Mouse (Mus musculus): ENCODE results near the gene Has1. TPM values are rescaled to one million over a fixed set of nuclear protein-coding genes. Genes with fewer than 3 reads are reported as not detected.
"Not testable (repeated sequence)": the region's sequence is repeated elsewhere in the genome, so short reads cannot be mapped to it uniquely, and the experiment has no call there.

Gene Has1
- polyA plus RNA-seq, 2 experiments, result 0.25 to 1.6 TPM

DNA sequence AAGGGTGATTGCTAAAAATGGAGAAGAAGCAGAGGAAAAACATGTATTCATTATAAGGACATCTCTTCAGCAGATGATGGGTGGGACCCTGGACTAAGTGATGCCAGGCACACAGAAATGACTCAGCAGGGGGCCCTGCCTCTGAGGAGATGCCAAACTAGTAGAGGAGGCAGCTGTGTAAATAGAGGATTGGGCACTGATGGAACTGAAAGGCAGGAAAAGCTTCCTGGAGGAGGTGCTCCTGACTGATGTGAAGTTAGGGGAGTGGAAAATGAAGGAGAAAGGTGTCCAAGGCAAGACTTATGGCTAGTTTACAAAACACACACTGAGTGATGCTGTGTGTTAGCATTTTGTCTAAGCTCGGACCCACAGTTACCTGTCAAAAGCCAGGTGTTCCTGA is 2.4 kb upstream of the Has1 start:
- peaks cover 10% of the 10 kb centered on the region; the same call in 1 of the 2 replicates for H3K4me1 ChIP-seq (ENCODE audit: control insufficient read depth, insufficient read depth, low read length)
- no peak overlapping the region for H3K4me3 ChIP-seq (replicated peaks; ENCODE audit: low read length)
- ATAC-seq (ENCODE audit: low FRiP score, low read depth), result no peak
- no peak overlapping the region for H3K9ac ChIP-seq (ENCODE audit: low read depth, low read length, severe bottlenecking)
- no peaks in the 10 kb centered on the region for H3K9me3 ChIP-seq (ENCODE audit: control insufficient read depth, low read length)
- H3K27me3 ChIP-seq (ENCODE audit: control insufficient read depth, insufficient read depth, low read length), result no peaks in the 10 kb centered on the region
- TF ChIP-seq POLR2A (IDR thresholded peaks at IDR 0.05; ENCODE audit: borderline replicate concordance, extremely low read depth, insufficient read depth, insufficient read length), result no peak
- no peak for DNase-seq (ENCODE audit: low spot score)
- no peak overlapping the region for H3K4me2 ChIP-seq (replicated peaks; ENCODE audit: low read depth, low read length, severe bottlenecking)
- WGBS, result 54% methylated on average over 1 of the region's 1 CpGs
- no peak overlapping the region for H3K27ac ChIP-seq (replicated peaks; ENCODE audit: low read depth, low read length)
- H3K36me3 ChIP-seq (ENCODE audit: control insufficient read depth, insufficient read depth, low read length), result peaks cover 21% of the 10 kb centered on the region

DNA sequence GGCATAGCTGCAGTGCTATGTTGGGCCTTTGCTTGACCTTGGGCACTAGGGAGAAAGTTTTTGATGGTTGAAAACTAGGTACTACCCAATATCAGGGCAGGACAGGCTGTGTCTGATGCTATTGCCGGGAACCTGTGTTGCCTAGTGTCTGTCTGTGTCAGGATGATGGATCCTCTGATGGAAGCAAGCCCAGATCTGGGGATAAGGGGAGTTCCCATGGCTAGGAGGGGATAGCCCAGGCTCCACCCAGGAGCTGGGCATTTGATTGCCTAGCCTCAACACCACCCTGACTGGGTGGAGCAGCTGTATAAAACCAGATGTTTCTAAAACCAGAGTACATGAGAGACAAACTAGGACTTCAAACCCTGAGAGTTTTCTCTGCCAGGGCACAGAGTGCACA is 1.6 kb upstream of the Has1 start:
- H3K27me3 ChIP-seq (ENCODE audit: control insufficient read depth, insufficient read depth, low read length), result no peaks in the 10 kb centered on the region
- no peak overlapping the region for H3K4me2 ChIP-seq (replicated peaks; ENCODE audit: low read depth, low read length, severe bottlenecking)
- WGBS, result 56% methylated on average over 1 of the region's 1 CpGs
- H3K9me3 ChIP-seq (ENCODE audit: control insufficient read depth, low read length), result no peaks in the 10 kb centered on the region
- H3K4me1 ChIP-seq (ENCODE audit: control insufficient read depth, insufficient read depth, low read length), result peaks cover 10% of the 10 kb centered on the region; the same call in 1 of the 2 replicates
- peaks cover 16% of the 10 kb centered on the region for H3K36me3 ChIP-seq (ENCODE audit: control insufficient read depth, insufficient read depth, low read length)
- TF ChIP-seq POLR2A (IDR thresholded peaks at IDR 0.05; ENCODE audit: borderline replicate concordance, extremely low read depth, insufficient read depth, insufficient read length), result no peak
- H3K9ac ChIP-seq (ENCODE audit: low read depth, low read length, severe bottlenecking), result no peak overlapping the region
- ATAC-seq (ENCODE audit: low FRiP score, low read depth), result no peak
- no peak for DNase-seq (ENCODE audit: low spot score)
- H3K27ac ChIP-seq (replicated peaks; ENCODE audit: low read depth, low read length), result no peak overlapping the region
- no peak overlapping the region for H3K4me3 ChIP-seq (replicated peaks; ENCODE audit: low read length)

DNA sequence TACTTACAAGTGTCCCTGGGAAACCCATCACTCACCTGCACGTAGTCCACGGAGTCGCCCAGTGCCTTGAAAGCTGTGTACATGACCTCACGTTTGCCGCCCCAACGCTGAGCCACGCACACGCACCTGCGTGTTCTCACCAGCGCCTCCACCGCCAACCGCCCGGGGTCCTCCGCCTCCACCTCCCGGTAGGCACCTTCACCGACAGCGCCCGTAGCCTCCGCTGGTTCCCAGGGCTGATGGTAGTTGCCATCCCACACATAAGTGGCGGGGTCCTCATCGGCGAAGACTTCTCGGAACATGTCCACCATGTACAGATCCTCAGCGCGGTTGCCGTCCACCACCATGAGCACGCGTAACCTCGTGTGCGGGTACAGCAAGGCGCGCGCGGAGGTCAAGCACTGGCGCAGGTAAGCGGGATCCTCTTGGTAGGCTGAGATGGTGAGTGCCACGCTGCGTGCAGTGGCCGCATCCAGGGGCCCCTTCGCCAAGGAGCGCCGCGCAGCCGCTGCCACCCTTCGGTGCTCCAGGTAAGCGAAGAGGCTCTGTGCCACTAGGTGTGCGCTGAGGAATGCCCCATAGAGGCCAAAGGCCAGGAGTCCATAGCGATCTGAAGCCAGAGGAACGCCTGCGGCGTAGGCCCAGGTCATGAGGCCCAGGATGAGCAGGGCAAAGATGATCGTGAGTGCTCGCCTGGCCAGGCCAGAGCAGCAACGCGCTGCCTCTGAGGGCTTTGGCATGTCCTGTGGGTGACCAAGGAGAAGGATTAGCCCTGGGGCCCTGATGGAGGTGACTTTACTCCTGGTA is 4.9 kb downstream of the Has1 start:
- DNase-seq (ENCODE audit: low spot score), result no peak
- WGBS, result 23% methylated on average over 52 of the region's 55 CpGs

DNA sequence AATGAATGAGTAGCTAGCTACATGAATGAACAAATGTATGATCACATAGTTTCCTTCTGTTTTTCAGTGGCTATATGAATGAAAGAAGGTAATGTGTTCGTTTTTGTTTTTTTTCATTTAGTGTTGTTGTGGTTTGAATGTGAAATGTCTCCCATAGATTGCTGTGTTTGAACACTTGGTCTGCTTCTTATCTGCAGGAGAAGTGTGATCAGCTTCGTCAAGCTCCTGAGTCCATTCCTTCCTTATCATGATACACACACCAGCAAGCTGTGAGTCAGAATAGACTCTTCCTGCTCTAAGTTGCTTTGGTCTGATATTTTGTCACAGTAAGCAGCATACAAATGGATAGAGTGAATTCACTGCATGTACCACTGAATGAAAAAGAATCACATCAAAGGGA is 6.0 kb downstream of the Has1 start:
- no peak for TF ChIP-seq POLR2A (IDR thresholded peaks at IDR 0.05; ENCODE audit: borderline replicate concordance, extremely low read depth, insufficient read depth, insufficient read length)
- H3K9ac ChIP-seq (ENCODE audit: low read depth, low read length, severe bottlenecking), result no peak overlapping the region
- H3K27me3 ChIP-seq (ENCODE audit: control insufficient read depth, insufficient read depth, low read length), result no peaks in the 10 kb centered on the region
- H3K4me2 ChIP-seq (replicated peaks; ENCODE audit: low read depth, low read length, severe bottlenecking), result no peak overlapping the region
- H3K9me3 ChIP-seq (ENCODE audit: control insufficient read depth, low read length), result no peaks in the 10 kb centered on the region
- no peak overlapping the region for H3K4me3 ChIP-seq (replicated peaks; ENCODE audit: low read length)
- no peak for ATAC-seq (ENCODE audit: low FRiP score, low read depth)
- 82% methylated on average over 2 of the region's 2 CpGs for WGBS
- no peak overlapping the region for H3K27ac ChIP-seq (replicated peaks; ENCODE audit: low read depth, low read length)
- DNase-seq (ENCODE audit: low spot score), result no peak
- H3K36me3 ChIP-seq (ENCODE audit: control insufficient read depth, insufficient read depth, low read length), result peaks cover 15% of the 10 kb centered on the region; the same call in 1 of the 2 replicates
- H3K4me1 ChIP-seq (ENCODE audit: control insufficient read depth, insufficient read depth, low read length), result no peaks in the 10 kb centered on the region

More for the DNA sequence above, 4.9 kb downstream of the Has1 start:
- ATAC-seq (ENCODE audit: low FRiP score, low read depth), result no peak
- Histone ChIP-seq H3K4me2 (replicated peaks; ENCODE audit: low read depth, low read length, severe bottlenecking) (no peak overlapping the region), H3K27me3 (ENCODE audit: control insufficient read depth, insufficient read depth, low read length) (no peaks in the 10 kb centered on the region), H3K36me3 (ENCODE audit: control insufficient read depth, insufficient read depth, low read length) (peaks cover 18% of the 10 kb centered on the region; the same call in 1 of the 2 replicates), H3K9ac (ENCODE audit: low read depth, low read length, severe bottlenecking) (no peak overlapping the region), H3K9me3 (ENCODE audit: control insufficient read depth, low read length) (no peaks in the 10 kb centered on the region), H3K4me1 (ENCODE audit: control insufficient read depth, insufficient read depth, low read length) (peaks cover 9% of the 10 kb centered on the region; the same call in 1 of the 2 replicates), H3K27ac (replicated peaks; ENCODE audit: low read depth, low read length) (no peak overlapping the region), H3K4me3 (replicated peaks; ENCODE audit: low read length) (no peak overlapping the region)
- no peak for TF ChIP-seq POLR2A (IDR thresholded peaks at IDR 0.05; ENCODE audit: borderline replicate concordance, extremely low read depth, insufficient read depth, insufficient read length)

DNA sequence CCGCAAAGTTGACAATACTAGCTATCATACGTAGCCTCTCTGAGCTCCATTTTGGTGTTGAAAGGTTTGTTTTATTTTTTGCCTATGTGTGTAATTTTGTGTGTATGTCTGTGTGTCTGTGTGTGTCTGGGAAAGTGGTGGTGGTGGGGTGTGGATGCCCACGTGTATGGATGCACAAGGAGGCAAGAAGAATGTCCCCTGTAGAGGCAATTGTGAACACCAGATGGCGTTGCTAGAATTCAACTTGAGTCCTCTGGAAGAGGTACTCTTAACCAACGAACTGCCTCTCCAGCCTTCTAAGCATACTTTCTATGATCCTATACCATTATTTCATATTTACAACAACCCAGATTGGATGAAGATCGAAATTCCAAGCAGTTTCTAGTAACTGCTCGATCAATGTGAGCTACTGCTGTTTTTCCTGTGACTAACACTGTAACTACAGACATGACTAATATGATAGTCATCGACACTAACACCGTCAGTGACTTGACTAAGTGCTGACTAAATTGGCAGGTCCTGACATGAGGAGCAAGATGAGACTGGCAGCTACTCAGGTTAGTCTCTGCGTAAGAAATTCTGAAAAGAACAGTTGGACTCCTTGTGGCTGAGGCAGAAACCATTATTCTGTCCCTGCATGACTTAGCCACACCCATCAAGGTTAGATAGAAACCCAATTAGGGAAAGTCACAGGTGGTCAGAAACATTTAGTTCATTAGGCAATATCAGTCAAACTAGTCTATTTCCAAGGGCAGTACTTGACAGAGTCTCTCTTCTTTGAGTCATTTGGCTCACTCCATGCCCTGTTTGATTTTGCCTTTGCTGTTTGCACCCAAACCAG is 9.6 kb downstream of the Has1 start:
- TF ChIP-seq POLR2A (IDR thresholded peaks at IDR 0.05; ENCODE audit: borderline replicate concordance, extremely low read depth, insufficient read depth, insufficient read length), result no peak
- whole genome bisulfite sequencing, result 72% methylated on average over 10 of the region's 10 CpGs
- H3K36me3 ChIP-seq (ENCODE audit: control insufficient read depth, insufficient read depth, low read length), result peaks cover 38% of the 10 kb centered on the region
- H3K9me3 ChIP-seq (ENCODE audit: control insufficient read depth, low read length), result no peaks in the 10 kb centered on the region
- H3K4me2 ChIP-seq (replicated peaks; ENCODE audit: low read depth, low read length, severe bottlenecking), result no peak overlapping the region
- no peak for ATAC-seq (ENCODE audit: low FRiP score, low read depth)
- no peaks in the 10 kb centered on the region for H3K4me1 ChIP-seq (ENCODE audit: control insufficient read depth, insufficient read depth, low read length)
- H3K4me3 ChIP-seq (replicated peaks; ENCODE audit: low read length), result no peak overlapping the region
- H3K27me3 ChIP-seq (ENCODE audit: control insufficient read depth, insufficient read depth, low read length), result no peaks in the 10 kb centered on the region
- no peak overlapping the region for H3K9ac ChIP-seq (ENCODE audit: low read depth, low read length, severe bottlenecking)
- H3K27ac ChIP-seq (replicated peaks; ENCODE audit: low read depth, low read length), result no peak overlapping the region
- no peak for DNase-seq (ENCODE audit: low spot score)

DNA sequence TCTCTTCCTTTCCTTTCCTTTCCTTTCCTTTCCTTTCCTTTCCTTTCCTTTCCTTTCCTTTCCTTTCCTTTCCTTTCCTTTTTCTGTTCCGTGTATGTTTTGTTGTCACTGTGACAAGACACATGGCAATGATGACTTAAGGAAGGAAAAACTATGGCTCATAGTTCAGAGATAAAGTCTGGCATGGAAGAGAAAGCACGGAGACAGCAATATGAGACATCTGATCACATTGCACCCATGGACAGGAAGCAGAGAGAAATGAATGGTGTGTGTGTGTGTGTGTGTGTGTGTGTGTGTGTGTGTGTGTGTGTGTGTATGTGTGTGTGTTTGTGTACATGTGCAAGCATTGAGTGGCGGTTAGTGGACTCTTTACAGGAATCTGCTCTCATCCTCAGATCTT is 10.4 kb downstream of the Has1 start:
- H3K27me3 ChIP-seq (ENCODE audit: control insufficient read depth, insufficient read depth, low read length); DNase-seq (ENCODE audit: low spot score); ATAC-seq (ENCODE audit: low FRiP score, low read depth); H3K4me3 ChIP-seq (replicated peaks; ENCODE audit: low read length); H3K4me1 ChIP-seq (ENCODE audit: control insufficient read depth, insufficient read depth, low read length); H3K4me2 ChIP-seq (replicated peaks; ENCODE audit: low read depth, low read length, severe bottlenecking); H3K9me3 ChIP-seq (ENCODE audit: control insufficient read depth, low read length); H3K9ac ChIP-seq (ENCODE audit: low read depth, low read length, severe bottlenecking); H3K27ac ChIP-seq (replicated peaks; ENCODE audit: low read depth, low read length): not testable (repeated sequence)
- 91% methylated on average over 3 of the region's 3 CpGs for WGBS
- peaks cover 46% of the 10 kb centered on the region for H3K36me3 ChIP-seq (ENCODE audit: control insufficient read depth, insufficient read depth, low read length)
